Mouse (Mus musculus): ENCODE measurements around the gene Foxn3. TPM values are rescaled to one million over a fixed set of nuclear protein-coding genes. Genes with fewer than 3 reads are reported as not detected.

Foxn3 gene
- polyA plus RNA-seq, 1 experiment: 37.8 TPM

- Histone ChIP-seq H3K27me3 (ENCODE audit: control insufficient read depth, insufficient read depth, low read length) (no peaks in the 10 kb centered on the region), H3K4me3 (ENCODE audit: extremely low read depth, insufficient read depth, insufficient read length) (no peak overlapping the region), H3K36me3 (ENCODE audit: control insufficient read depth, insufficient read depth, low read length) (peaks cover 4% of the 10 kb centered on the region; the same call in 1 of the 2 replicates), H3K27ac (ENCODE audit: insufficient read depth, low read length) (no peak overlapping the region), H3K4me1 (ENCODE audit: control insufficient read depth, insufficient read depth, insufficient read length) (0 out of 2 replicates have a peak, but pooled peaks cover 2% of the 10 kb centered on the region)
- WGBS: 72% methylated on average over 3 of the region's 3 CpGs
- DNase-seq (ENCODE audit: low read depth in 1 of 2, low spot score in 2 of 2): no peak
- TF ChIP-seq CTCF (IDR thresholded peaks at IDR 0.05; ENCODE audit: extremely low read depth, insufficient read depth, insufficient read length, insufficient replicate concordance) (no peak), POLR2A (IDR thresholded peaks at IDR 0.05; ENCODE audit: low read depth, low read length) (no peak)
Measured at GRCm38 (mm10) chr12:99480372-99480771, 83.0 kb downstream of the Foxn3 start.

DNA sequence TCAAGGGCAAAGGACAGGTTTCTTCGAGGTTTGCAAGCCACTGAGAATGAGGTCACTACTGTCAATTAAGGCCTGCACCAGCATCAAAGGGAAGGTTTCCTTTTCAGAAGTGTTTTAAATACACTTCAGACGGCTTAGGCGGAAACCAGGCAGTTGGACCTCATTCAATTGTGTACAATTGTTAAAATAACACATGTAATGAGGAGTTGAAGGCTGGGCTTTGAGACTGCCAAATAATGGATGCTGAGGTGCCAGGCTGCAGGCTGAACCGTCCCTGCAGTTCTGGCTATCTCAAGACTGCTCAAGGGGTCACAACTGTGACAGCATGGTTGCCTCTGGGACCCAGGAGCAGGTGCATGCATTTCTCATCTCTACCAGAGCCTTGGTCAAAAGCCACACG, 89.2 kb downstream of the Foxn3 start:
- Histone ChIP-seq H3K4me1 (ENCODE audit: control insufficient read depth, insufficient read depth, insufficient read length) (peaks cover 2% of the 10 kb centered on the region; the same call in 1 of the 2 replicates), H3K4me3 (ENCODE audit: extremely low read depth, insufficient read depth, insufficient read length) (no peak overlapping the region), H3K36me3 (ENCODE audit: control insufficient read depth, insufficient read depth, low read length) (no peaks in the 10 kb centered on the region; the same call in 1 of the 2 replicates), H3K27me3 (ENCODE audit: control insufficient read depth, insufficient read depth, low read length) (no peaks in the 10 kb centered on the region), H3K27ac (ENCODE audit: insufficient read depth, low read length) (no peak overlapping the region)
- WGBS: 53% methylated on average over 5 of the region's 5 CpGs
- TF ChIP-seq CTCF (IDR thresholded peaks at IDR 0.05; ENCODE audit: extremely low read depth, insufficient read depth, insufficient read length, insufficient replicate concordance): no peak
- no peak for TF ChIP-seq POLR2A (IDR thresholded peaks at IDR 0.05; ENCODE audit: low read depth, low read length)
- no peak for DNase-seq (ENCODE audit: low read depth in 1 of 2, low spot score in 2 of 2)

DNA sequence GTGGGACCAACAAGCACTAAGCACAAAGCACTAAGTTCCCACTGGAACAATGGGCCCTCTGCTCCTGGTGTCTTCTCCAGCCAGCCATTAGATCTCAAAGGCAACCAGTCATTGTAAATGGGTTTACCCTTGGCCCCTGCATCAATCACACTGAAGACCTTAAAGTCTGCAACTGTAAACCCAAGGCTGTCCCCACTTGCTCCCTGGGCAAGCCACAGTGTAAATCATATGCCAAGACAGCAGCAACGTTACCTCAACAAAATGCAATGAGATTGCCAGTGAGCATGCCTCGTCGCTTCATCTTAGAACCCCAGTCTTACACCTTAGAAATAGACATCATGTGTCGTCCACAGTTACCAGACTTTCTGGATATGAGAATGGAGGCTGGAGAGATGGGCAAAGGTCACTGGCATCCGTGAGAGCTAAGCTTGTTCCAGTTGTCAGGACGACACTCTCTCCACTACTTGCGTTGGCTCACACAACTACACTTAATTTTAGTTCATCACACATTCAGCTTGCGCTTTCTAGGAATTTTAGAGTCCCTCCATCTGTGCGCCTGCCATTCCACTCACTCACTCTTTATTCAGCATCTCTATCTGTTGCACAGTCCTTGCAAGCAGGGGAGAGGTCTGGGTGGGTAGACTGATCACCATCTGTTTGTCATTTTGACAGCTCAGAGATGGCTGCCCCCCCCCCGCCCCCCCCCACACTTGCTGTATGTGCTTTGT, 89.8 kb downstream of the Foxn3 start:
- Histone ChIP-seq H3K36me3 (ENCODE audit: control insufficient read depth, insufficient read depth, low read length) (no peaks in the 10 kb centered on the region; the same call in 1 of the 2 replicates), H3K27ac (ENCODE audit: insufficient read depth, low read length) (no peak overlapping the region), H3K4me3 (ENCODE audit: extremely low read depth, insufficient read depth, insufficient read length) (no peak overlapping the region), H3K4me1 (ENCODE audit: control insufficient read depth, insufficient read depth, insufficient read length) (peaks cover 3% of the 10 kb centered on the region; the same call in 1 of the 2 replicates), H3K27me3 (ENCODE audit: control insufficient read depth, insufficient read depth, low read length) (no peaks in the 10 kb centered on the region)
- TF ChIP-seq CTCF (IDR thresholded peaks at IDR 0.05; ENCODE audit: extremely low read depth, insufficient read depth, insufficient read length, insufficient replicate concordance) (no peak), POLR2A (IDR thresholded peaks at IDR 0.05; ENCODE audit: low read depth, low read length) (no peak)
- WGBS: 89% methylated on average over 10 of the region's 10 CpGs
- no peak for DNase-seq (ENCODE audit: low read depth in 1 of 2, low spot score in 2 of 2)

DNA sequence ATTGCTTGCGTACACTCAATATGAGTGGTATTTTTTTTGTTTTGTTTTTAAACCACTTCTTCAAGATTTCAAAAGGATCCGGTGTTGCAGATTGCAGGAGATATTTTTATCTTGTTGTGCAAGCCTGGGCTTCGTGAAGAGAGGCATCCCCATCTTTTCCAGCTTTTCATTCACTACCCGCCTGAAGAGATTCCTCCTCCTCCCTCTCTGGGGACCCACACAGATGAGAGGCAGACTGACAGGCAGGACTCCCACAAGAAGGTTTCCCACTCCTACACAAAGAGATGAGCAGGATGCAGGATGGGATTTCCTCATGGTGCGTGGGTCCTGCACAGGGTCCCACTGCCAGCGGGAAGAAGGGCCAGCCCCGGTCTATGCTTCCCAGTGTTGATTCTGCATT, 92.0 kb downstream of the Foxn3 start:
- no peaks in the 10 kb centered on the region; the same call in 1 of the 2 replicates for H3K36me3 ChIP-seq (ENCODE audit: control insufficient read depth, insufficient read depth, low read length)
- H3K27ac ChIP-seq (ENCODE audit: insufficient read depth, low read length): no peak overlapping the region
- no peaks in the 10 kb centered on the region for H3K27me3 ChIP-seq (ENCODE audit: control insufficient read depth, insufficient read depth, low read length)
- no peak for DNase-seq (ENCODE audit: low read depth in 1 of 2, low spot score in 2 of 2)
- 88% methylated on average over 7 of the region's 7 CpGs for WGBS
- TF ChIP-seq CTCF (IDR thresholded peaks at IDR 0.05; ENCODE audit: extremely low read depth, insufficient read depth, insufficient read length, insufficient replicate concordance) (no peak), POLR2A (IDR thresholded peaks at IDR 0.05; ENCODE audit: low read depth, low read length) (no peak)
- H3K4me3 ChIP-seq (ENCODE audit: extremely low read depth, insufficient read depth, insufficient read length): no peak overlapping the region
- H3K4me1 ChIP-seq (ENCODE audit: control insufficient read depth, insufficient read depth, insufficient read length): peaks cover 17% of the 10 kb centered on the region; the same call in 1 of the 2 replicates

- 12% methylated on average over 15 of the region's 15 CpGs for WGBS
- no peaks in the 10 kb centered on the region; the same call in 1 of the 2 replicates for H3K36me3 ChIP-seq (ENCODE audit: control insufficient read depth, insufficient read depth, low read length)
- peaks cover 17% of the 10 kb centered on the region; the same call in 1 of the 2 replicates for H3K4me1 ChIP-seq (ENCODE audit: control insufficient read depth, insufficient read depth, insufficient read length)
- peak; percentile 20 to 60 for DNase-seq (ENCODE audit: low read depth in 1 of 2, low spot score in 2 of 2)
- no peaks in the 10 kb centered on the region for H3K27me3 ChIP-seq (ENCODE audit: control insufficient read depth, insufficient read depth, low read length)
- no peak overlapping the region for H3K27ac ChIP-seq (ENCODE audit: insufficient read depth, low read length)
- no peak for TF ChIP-seq CTCF (IDR thresholded peaks at IDR 0.05; ENCODE audit: extremely low read depth, insufficient read depth, insufficient read length, insufficient replicate concordance)
- peak overlapping the region; percentile 5; the same call in 1 of the 2 replicates for H3K4me3 ChIP-seq (ENCODE audit: extremely low read depth, insufficient read depth, insufficient read length)
Measured at GRCm38 (mm10) chr12:99467884-99468311, 95.5 kb downstream of the Foxn3 start.

- WGBS: 64% methylated on average over 12 of the region's 12 CpGs
- Histone ChIP-seq H3K4me1 (ENCODE audit: control insufficient read depth, insufficient read depth, insufficient read length) (peaks cover 17% of the 10 kb centered on the region; the same call in 1 of the 2 replicates), H3K4me3 (ENCODE audit: extremely low read depth, insufficient read depth, insufficient read length) (no peak overlapping the region), H3K27ac (ENCODE audit: insufficient read depth, low read length) (no peak overlapping the region), H3K36me3 (ENCODE audit: control insufficient read depth, insufficient read depth, low read length) (no peaks in the 10 kb centered on the region), H3K27me3 (ENCODE audit: control insufficient read depth, insufficient read depth, low read length) (no peaks in the 10 kb centered on the region)
- no peak for DNase-seq (ENCODE audit: low read depth in 1 of 2, low spot score in 2 of 2)
- TF ChIP-seq CTCF (IDR thresholded peaks at IDR 0.05; ENCODE audit: extremely low read depth, insufficient read depth, insufficient read length, insufficient replicate concordance) (no peak), POLR2A (IDR thresholded peaks at IDR 0.05; ENCODE audit: low read depth, low read length) (no peak)
Measured at GRCm38 (mm10) chr12:99467256-99467883, 96.0 kb downstream of the Foxn3 start.

Measured in spleen, adult 2 months (tissue).